Mouse (Mus musculus) myocyte (in vitro differentiated cells): Measurements from ENCODE around the gene Olfr322.

Experiments
- MAX ChIP-seq: IDR thresholded peaks from one replicate; pipeline ENCODE4 v1.6.1; 2011; ENCODE audit warnings: low read depth, mild to moderate bottlenecking, control low read depth
- MYOG ChIP-seq, 3 experiments: IDR thresholded peaks; one replicate each; pipeline ENCODE4 v1.6.1; 2011; ENCODE audit warnings: control low read depth in 2 of 3, low read depth in 2 of 3, mild to moderate bottlenecking in 2 of 3; ENCODE audit not compliant: insufficient read length in 2 of 3, control insufficient read depth in 1 of 3, insufficient read depth in 1 of 3
- POLR2A ChIP-seq: IDR thresholded peaks from one replicate; pipeline ENCODE4 v1.6.1; 2011; ENCODE audit warnings: low read depth, mild to moderate bottlenecking, control low read depth, moderate library complexity; ENCODE audit not compliant: insufficient read length
- POLR2AphosphoS2 ChIP-seq: IDR thresholded peaks from one replicate; pipeline ENCODE4 v1.6.1; 2011; ENCODE audit warnings: low read depth, control low read depth; ENCODE audit not compliant: insufficient read length
- TCF12 ChIP-seq: IDR thresholded peaks from one replicate; pipeline ENCODE4 v1.6.1; 2011; ENCODE audit warnings: mild to moderate bottlenecking, control low read depth; ENCODE audit not compliant: poor library complexity, insufficient read depth, severe bottlenecking
- TCF3 ChIP-seq: IDR thresholded peaks from one replicate; pipeline ENCODE4 v1.6.1; 2011; ENCODE audit warnings: low read depth, control low read depth; ENCODE audit not compliant: insufficient read length
- USF1 ChIP-seq: IDR thresholded peaks from one replicate; pipeline ENCODE4 v1.6.1; 2011; ENCODE audit warnings: low read depth, mild to moderate bottlenecking, control low read depth, moderate library complexity

- TF ChIP-seq POLR2A: no peak
- TF ChIP-seq USF1: no peak
- no peak for TF ChIP-seq POLR2AphosphoS2
- TF ChIP-seq MYOG (IDR thresholded peaks at IDR 0.05; ENCODE audit: control insufficient read depth in 1 of 3, insufficient read depth in 1 of 3, insufficient read length in 2 of 3, low read depth in 2 of 3): no peak
- no peak for TF ChIP-seq TCF3
- TF ChIP-seq TCF12: no peak
- TF ChIP-seq MAX: no peak
Measured at GRCm38 (mm10) chr11:58680799-58681198, 22.2 kb downstream of the Olfr322 start, which contains the start of gene Olfr320.
